Mouse (Mus musculus) ES-CJ7 (cell line): ENCODE data around the gene Zbtb9.

Experiments used
- DNase-seq: peaks from one replicate; pipeline ENCODE4 v3.0.0; 2011; ENCODE audit warnings: low read depth, low spot score

Gene Zbtb9

DNA sequence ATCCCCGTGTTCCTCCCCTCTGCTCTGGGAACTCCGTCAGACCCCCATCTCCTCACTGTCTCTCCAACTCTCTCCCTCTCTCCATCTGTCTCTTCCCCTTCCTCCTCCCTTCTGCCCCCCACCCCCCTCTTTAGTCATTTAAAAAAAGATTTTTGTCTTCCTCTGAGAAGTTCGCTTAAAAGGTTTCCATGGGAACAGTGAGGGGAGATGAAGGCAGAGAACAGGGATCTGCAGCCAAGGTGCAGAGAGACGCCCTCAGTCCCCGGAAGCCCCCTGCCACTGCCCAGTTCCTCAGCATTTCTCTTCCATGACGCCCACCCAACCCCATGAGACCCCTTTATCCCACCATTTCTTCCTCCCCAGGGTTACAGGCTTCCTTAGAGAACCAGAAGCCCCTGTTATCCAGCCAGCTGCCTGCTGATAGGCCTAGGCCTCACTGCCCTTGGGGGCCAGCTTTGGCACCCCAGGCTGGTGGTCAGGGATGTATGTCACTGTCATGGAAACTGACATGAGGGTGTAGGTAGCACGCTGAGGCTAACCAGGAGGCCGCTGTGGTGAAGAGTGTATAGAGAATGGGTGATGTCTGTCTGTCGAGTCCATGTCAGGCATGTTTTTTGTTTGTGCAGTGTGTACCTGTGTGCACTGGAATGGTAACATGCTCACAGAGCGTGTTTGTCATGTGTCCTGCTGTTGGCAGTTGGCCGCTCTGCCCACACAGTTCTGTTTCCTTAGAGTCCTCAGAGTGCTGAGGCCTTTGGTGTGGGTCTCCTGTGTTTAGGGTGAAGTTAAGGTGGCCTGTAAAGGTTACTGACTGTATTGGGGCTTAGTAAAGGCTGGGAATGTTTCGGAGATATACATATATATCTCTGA lies 25.5 kb upstream of the Zbtb9 start:
- no peak for DNase-seq

DNA sequence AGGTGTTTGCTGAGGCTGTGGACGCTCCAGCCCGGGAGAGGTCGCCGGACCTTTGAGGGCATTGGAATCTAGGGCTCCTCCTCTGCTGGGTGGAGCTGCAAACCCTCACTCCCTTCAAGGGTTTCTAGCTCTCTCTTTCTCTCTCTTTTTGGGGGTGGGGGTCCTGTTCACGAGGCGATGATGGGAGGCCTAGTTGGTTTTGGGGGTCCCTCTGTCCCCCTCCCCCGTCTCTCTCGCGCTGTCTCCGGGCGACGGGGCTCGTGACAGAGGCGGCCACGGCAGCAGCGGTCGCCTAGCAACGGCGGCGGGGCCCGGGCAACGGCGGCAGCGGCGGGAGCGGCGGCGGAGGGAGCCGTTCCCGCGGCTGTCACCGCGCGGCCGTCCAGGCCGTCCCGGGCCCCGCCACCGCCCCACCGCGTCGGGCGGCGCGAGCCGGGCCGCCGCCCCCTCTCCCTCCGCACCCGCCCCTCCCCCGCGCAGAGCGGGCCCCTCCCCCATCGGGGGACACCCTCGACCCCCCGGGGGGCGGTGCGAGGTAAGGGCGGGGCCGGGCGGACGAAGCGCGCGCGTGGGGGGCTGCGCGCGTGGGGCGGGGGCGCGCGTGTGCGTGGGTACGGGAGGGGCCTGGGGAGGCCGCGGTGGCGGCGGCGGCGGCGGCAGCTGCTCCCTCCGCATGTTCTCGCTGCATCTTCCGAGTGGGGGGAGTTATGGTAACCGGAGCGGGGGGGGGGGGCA lies 24.5 kb upstream of the Zbtb9 start:
- DNase-seq, result peak; percentile 24

DNA sequence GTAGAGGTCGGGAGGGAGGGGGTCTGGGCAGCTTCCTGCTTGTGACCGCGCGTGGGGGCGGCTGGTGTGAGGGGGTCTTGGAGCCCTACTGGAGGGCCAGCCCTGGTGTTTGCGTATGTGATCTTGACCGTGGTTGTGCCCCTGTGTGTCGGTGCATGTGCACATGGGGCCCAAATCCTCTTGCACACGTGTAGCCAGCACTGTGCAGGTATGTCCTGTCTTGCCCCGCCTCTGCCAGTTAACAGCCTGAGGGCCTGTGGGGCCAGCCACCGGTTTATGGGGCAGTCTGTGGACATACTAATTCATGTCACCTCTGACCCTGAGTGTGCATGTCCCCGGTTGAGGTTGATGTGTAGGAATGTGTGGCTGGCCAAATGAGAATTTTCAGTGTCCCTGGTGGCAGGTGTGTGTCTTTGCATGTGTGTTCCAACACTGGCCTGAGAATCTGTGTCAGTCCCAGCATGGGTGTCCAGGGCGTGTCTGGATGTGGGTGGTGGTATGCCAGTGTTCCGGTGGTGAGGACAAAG lies 23.9 kb upstream of the Zbtb9 start:
- peak; percentile 72 for DNase-seq

DNA sequence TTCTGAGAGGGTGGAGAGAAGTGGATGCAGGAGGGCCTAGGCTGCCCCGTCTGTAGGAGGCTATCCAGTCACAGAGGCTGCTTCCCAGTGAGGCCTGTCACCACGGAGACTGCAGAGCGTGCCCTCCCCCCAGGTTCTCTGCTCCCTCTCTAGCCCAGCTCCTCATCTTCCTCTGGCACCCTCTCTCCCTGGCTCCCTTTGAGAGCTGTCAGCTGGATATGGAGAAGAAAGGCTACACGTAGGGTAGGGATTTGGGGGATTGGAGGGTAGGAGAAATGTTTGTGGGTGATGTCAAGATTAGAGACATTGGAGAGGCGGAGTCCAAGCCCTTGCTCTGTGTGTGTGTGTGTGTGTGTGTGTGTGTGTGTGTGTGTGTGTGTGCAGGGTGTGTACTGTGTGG lies 23.1 kb upstream of the Zbtb9 start:
- DNase-seq, result no peak

DNA sequence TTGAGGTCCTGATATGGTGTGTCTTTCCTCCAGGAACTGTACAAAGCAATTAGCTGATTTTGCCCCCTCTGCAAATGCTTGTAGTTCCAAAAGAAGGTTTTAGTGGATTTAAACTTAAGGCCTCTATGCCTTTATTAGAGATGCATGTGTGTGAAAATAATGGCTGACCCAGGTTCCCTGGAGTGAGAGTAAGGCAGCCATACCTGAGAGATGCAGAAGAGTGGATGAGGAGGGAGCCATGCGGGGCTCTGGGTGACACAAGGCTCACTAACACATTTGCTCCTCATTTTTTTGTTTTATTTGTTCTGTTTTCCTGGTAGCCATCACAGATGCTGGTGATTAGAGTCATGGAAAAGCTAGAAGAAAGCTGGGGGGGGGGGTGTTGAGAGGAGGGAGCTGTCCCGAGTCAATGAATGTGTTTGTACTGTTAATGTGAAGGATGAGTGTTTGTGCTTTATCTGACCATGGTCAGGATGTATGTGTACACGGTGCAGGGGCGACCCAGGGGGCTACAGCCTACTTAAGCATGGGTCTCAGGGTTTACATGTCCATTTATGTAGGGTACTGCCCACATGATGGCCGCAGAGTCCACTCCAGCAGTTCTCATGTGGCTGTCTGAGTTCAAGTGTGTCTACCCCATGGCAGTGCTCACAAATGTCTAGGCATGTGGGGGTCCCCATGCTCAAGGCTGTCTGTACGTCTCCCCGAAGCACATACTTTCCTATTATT lies 22.2 kb upstream of the Zbtb9 start:
- no peak for DNase-seq

DNA sequence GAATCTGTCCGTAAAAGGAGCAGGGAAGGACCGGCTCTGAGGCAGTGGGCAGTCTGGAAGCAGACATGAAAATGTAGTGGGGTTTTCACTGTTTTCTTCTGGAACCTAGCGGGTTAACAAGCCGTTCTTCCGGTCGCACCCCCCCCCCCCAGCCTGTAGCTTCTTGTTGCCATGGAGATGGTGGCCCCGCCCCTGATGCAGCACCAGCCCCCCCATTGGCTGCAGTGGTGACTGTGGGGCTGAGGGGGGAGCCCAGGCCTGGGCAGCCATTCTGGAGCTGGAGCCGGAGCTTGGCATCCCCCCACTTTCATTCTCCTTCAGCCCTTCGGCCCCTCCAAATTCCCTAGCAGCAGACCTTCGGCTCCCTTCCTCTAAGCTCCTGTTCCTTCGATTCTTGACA lies 21.6 kb upstream of the Zbtb9 start:
- peak; percentile 63 for DNase-seq

DNA sequence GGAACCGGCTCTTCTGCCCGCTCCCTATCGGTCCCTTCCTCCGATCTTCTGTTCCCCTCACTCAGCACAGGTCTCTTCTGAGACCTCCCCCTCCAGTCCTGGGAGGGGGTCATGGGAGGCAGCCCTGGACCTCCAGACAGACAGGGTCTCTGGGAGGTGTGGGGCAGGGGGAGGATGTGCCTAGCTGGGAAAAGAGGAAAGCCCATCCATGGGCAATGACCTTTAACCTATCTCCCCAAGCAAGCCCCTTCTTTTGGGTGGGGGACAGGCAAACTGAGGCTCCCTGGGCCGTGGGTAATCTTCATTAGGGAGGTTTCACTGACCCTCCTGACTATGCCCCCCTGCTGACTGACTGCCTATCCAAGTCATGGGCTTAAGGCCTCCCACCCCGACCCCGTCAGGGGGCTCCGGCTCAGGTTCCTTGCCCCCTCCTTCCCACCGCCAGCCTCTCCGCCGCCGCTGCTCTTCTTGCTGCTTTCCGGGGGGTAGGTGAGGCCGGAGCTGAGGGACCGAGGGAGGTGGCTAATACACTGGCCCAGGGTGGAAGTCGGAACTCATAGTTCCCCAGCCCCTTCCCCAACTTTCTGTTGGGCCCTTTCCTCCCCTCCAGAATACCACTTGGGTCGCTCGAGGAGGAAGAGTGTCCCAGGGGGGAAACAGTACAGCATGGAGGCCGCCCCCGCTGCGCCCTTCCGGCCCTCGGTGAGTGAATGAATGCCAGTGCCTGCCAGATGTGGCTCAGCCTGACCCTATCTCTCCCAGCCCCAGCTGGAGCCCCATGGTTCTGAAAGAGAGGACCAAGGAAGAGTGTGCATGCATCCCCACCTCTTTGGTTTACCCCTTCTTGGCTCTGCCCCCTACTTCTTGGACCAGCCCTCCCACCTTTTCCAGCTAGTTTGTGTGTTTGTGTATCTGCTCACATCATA lies 20.8 kb upstream of the Zbtb9 start:
- DNase-seq, result no peak

DNA sequence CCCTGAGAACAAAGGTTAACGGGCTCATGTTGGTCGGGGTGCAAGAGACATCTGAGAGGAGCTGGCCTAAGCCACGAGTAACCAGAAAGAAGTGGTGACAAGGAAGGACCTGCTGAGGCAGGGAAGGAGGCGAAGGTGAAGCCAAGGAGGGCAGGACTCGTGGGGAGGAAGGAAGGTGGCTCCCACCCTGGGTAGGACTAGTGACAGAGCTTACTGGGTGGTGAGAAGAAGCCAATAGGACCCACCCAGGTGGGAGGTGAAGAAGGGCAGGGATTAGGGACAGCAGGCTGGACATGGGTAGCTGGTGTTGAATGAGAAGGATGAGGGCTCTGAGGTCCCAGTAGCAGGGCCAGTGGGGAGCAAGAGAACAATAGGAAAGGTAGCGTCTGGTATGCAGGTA lies 19.8 kb upstream of the Zbtb9 start:
- DNase-seq, result no peak

DNA sequence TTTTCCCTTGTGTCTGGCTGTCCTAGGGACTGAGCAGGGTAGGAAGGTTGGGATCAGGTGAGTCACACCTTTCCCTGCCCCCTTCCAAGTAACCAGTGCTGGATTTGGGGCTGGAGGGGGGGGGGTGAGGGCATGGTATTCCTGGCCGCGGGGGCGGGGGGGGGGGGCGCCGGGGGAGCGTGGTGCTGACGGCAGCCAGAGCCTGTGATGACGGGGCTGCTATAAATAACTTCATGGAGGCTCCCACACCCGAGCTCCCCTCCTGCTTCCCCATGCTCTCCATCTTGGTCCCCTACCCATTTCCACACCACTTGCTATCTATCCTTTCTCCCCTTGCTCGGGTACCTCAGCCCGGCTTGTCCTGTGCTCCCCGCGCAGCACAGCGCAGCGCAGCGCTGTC lies 19.2 kb upstream of the Zbtb9 start:
- DNase-seq, result no peak

DNA sequence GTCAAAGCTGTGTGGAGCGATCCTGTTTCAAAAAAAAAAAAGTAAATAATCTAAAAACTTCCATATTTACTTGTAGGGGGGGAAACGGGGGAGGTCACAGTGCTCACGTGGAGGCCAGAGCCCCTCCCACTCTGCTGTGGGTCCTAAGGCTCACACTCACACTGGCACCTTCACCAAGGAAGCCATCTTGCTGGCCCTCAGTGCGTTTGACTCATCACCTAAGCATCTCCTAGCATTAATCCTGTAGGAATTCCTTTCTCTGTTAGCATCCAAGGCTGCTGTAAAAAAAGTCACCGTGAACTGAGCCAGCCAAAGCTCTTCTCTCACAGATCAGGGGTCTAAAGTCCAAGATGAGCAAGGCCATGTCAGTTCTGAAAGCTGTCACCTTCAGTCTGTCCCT lies 16.7 kb upstream of the Zbtb9 start:
- no peak for DNase-seq

DNA sequence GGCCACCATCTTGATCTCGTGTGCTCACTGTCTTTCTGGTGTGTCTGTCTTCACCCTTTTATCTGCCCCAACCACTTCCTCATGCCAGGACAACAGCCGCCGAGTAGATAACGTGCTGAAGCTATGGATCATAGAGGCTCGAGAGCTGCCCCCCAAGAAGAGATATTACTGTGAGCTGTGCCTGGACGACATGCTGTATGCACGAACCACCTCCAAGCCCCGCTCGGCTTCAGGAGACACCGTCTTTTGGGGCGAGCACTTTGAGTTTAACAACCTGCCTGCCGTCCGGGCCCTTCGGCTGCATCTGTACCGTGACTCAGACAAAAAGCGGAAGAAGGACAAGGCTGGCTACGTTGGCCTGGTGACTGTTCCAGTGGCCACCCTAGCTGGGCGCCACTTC lies 16.1 kb upstream of the Zbtb9 start:
- no peak for DNase-seq

DNA sequence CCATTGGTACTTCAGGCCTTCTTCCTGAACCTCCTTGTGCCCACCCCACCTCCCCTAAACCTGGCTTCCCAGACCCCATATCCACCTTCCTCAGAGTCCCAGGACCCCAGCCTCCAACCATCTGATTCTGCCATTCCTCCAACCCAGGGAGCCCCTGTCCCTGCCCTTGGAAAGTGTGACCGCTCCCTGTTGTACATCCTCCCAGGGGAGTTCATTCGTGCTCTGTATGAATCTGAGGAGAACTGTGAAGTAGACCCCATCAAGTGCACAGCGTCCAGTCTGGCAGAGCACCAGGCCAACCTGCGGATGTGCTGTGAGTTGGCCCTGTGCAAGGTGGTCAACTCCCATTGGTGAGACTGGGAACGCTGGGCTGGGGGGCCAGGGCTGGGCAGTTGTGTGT lies 15.1 kb upstream of the Zbtb9 start:
- no peak for DNase-seq

DNA sequence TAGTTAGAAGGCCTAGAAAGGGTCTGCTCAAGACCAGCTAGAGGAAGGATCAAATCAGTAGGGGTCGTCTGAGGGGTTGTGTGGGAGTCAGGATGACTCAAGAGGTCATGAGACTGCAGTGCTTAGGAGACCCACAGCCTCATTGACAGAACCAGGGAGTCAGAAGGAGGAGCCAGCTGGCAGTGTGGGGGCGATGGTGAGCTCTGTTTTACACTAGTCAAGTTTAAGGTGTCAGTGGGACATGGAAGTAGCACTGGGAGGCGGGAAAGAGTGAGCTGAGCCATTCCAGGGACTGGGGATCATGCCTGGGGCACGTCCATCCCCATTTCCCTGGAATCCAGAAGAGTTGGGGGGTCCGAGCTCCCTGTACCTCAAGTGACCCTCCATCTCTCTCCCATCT lies 14.1 kb upstream of the Zbtb9 start:
- DNase-seq, result no peak

DNA sequence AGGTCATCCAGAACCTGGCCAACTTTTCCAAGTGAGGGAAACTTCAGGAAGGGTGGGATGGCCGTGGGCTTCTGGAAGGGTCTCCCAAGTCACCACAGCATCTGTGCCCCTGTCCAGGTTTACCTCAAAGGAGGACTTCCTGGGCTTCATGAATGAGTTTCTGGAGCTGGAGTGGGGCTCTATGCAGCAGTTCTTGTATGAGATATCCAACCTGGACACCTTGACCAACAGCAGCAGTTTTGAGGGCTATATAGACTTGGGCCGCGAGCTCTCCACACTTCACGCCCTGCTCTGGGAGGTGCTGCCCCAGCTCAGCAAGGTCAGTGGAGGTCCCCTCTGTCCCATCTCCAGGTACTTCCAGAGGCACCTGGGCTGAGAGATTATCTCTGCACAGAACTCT lies 13.2 kb upstream of the Zbtb9 start:
- DNase-seq, result no peak

DNA sequence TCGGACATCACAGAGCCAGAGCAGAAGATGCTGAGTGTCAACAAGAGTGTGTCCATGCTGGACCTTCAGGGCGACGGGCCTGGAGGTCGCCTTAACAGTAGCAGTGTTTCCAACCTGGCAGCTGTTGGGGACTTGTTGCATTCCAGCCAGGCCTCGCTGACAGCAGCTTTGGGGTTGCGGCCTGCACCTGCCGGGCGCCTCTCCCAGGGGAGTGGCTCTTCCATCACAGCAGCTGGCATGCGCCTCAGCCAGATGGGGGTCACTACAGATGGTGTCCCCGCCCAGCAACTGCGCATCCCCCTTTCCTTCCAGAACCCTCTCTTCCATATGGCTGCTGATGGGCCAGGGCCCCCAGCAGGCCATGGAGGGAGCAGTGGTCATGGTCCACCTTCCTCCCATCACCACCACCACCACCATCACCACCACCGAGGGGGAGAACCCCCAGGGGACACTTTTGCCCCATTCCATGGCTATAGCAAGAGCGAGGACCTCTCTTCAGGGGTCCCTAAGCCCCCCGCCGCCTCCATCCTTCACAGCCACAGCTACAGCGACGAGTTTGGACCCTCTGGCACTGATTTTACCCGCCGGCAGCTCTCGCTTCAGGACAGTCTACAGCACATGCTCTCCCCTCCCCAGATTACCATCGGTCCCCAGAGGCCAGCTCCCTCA lies 11.3 kb upstream of the Zbtb9 start:
- DNase-seq, result no peak

DNA sequence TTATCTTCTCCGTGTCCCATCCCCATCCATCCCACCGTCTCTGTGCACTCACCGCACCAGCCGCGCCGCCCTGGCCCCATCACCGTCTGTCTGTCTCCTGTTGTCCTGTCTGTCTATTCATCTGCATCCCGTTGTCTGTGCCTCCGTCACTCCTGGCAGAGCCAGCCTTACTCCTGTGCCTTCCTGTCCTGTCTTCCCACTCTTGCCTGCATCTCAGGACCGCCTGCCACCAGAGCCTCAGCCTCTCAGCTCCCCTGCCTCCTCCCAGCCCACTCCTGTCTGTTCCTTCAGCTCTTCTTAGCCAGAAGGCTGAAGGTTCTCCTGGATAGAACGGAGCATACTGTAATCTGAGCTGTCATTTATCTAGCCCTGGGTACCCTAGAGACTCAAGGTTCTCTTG lies 6.0 kb upstream of the Zbtb9 start:
- DNase-seq, result no peak

DNA sequence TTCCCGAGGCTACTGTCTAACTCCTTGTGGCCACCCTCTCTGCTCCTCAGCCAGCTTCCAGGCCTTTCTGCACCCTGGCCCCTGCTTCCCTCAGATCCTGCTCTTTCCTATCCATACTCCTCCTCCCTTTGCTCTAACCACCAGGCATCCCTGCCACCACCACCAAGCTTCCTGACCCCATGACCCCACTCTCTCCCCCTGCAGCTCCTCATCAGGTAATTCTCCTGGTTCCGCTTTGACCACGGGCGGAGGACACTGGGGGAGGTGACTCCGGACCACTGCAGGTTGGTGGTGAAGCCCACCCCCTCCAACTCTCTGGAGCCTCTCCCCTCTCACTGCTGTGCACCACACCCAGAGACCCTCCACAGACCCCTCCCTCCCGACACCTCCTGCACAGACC lies 5.5 kb upstream of the Zbtb9 start:
- DNase-seq, result no peak

DNA sequence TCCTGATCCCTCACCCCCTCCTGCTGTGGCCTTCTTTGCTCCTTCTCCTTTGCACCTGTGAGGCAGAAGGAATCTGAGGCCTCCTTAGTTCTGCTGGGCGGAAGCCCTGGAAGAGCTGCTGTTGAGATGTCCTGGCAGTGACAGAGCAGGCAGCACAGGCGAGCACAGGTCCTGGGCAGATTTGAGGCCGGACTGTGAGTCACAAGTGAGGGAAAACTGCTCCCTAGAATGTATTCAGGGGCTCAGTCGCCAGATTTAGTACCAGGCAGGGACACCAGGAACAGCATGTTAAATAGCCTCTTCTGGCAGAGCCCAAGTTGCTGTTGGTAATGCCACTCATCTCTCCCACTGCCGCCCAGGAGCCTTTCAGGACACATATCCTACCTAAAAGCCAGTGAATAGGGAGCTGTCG lies 4.8 kb upstream of the Zbtb9 start:
- DNase-seq, result no peak

DNA sequence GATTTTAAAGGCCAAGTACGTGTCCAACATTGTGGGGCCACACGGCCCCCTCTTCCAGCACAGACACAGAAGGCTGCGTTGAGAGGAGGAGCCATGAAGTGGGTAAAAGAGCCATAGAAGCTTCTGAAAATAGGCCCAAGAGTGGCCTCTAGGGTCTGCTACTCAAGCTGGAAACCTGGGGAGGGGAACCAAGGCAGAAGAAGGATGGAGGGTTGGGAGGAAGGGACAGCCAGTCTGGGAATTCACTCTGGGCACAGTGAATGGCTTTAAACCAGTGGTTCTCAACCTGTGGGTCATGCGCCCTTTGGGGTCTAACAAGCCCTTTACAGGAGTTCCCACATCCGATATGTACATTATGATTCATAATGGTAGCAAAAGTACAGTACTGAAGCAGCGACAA lies 3.7 kb upstream of the Zbtb9 start:
- DNase-seq, result no peak

DNA sequence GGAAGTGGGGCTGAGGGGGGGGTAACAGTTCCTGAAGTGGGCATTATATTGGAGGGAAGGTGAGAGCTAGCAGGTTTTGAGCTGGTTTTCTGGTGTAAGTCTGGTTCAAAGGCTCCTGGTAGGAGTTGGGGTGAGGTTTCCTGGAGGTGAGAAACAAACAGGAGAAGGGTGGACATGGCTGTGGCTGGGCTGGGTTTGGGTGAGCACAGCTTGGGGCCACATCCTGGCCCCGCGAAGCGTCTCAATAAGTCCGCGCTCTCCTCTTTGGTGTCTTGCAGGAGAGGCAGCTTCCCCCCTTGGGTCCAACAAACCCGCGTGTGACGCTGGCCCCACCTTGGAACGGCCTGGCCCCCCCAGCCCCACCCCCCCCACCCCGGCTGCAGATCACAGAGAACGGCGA lies 2.7 kb upstream of the Zbtb9 start:
- DNase-seq, result no peak
